Mouse (Mus musculus): ENCODE data around the gene Ywhae.

- no peak for TF ChIP-seq CTCF (IDR thresholded peaks at IDR 0.05; ENCODE audit: control insufficient read depth, insufficient read depth, low read length)
- no peak for TF ChIP-seq POLR2A (IDR thresholded peaks at IDR 0.05; ENCODE audit: borderline replicate concordance, control insufficient read depth, low read depth, low read length)
Observed at GRCm38 (mm10) chr11:75767014-75767413, 34.3 kb downstream of the Ywhae start.
